15 mouse cellular contexts compared by ENCODE assay signal in genomic region chr9:51892921-51893320, GRCm38 (mm10).
"Had no signal": no experiment of that assay in that cellular context is flagged by ENCODE, and none has a peak within 500 bp of the region (broad histone marks: within the 10 kb centered on the region; RNA-seq: fewer than 3 reads in every experiment).

No protein-coding gene starts in this region.

- H3K36me3 ChIP-seq: neural tube, embryonic 13.5 days; neural tube, embryonic 15.5 days; stomach, embryonic 15.5 days had no signal

- H3K4me3 ChIP-seq: neural tube, embryonic 13.5 days; neural tube, embryonic 15.5 days; stomach, embryonic 15.5 days had no signal

- H3K27me3 ChIP-seq: neural tube, embryonic 13.5 days; neural tube, embryonic 15.5 days; stomach, embryonic 15.5 days had no signal

- H3K27ac ChIP-seq: neural tube, embryonic 13.5 days; neural tube, embryonic 15.5 days; stomach, embryonic 15.5 days had no signal

- H3K9me3 ChIP-seq: neural tube, embryonic 13.5 days; neural tube, embryonic 15.5 days; stomach, embryonic 15.5 days had no signal

- H3K9ac ChIP-seq: neural tube, embryonic 13.5 days; neural tube, embryonic 15.5 days; stomach, embryonic 15.5 days had no signal

- H3K4me1 ChIP-seq: neural tube, embryonic 13.5 days; neural tube, embryonic 15.5 days; stomach, embryonic 15.5 days had no signal

- H3K4me2 ChIP-seq: neural tube, embryonic 13.5 days; neural tube, embryonic 15.5 days; stomach, embryonic 15.5 days had no signal

- DNase-seq: retina, postnatal 1 day; right cerebral cortex, adult 18-20 months; right cerebral cortex, postnatal 14 days; right cerebral cortex, postnatal 25 days; right cerebral cortex, postnatal 4 days; spleen, adult 18-20 months; thymus, adult 18-20 months; thymus, adult 2 months; thymus, postnatal 14 days; thymus, postnatal 25 days; thymus, postnatal 36 days; thymus, postnatal 4 days had no signal
